Mouse (Mus musculus) large intestine, adult 2 months (tissue): ENCODE results near the gene Pbrm1. TPM values are rescaled to one million over a fixed set of nuclear protein-coding genes. Genes with fewer than 3 reads are reported as not detected.
A peak's percentile ranks its signal among the peaks of the same experiment; 100 is the strongest.

ENCODE experiments used
- DNase-seq: peaks from one replicate; pipeline ENCODE4 v3.0.0-alpha.2; 2012; ENCODE audit warnings: low read depth, low spot score
- WGBS: fragments of 180-500 bp; shearing (Covaris S2); methylation state at CpG from one replicate; pipeline ENCODE4 v1.1.7; 2018; 5-methylcytosine and 5-hydroxymethylcytosine counted together
- polyA plus RNA-seq: library from polyadenylated mRNA; depleted of rRNA; stranded (reverse); fragments of >200 nt; gene quantifications from 2 replicates; pipeline ENCODE4 v1.2.3, GENCODE M21; 2012

Gene Pbrm1
- polyA plus RNA-seq, 1 experiment: 6.0 TPM

GRCm38 (mm10) chr14:31069086-31069733, 50.3 kb downstream of the Pbrm1 start:
- WGBS: 73% methylated on average over 4 of the region's 4 CpGs
- DNase-seq: no peak

- DNase-seq: no peak
- WGBS: 96% methylated on average over 3 of the region's 3 CpGs
Observed at GRCm38 (mm10) chr14:31078597-31079208, 59.8 kb downstream of the Pbrm1 start.

DNA sequence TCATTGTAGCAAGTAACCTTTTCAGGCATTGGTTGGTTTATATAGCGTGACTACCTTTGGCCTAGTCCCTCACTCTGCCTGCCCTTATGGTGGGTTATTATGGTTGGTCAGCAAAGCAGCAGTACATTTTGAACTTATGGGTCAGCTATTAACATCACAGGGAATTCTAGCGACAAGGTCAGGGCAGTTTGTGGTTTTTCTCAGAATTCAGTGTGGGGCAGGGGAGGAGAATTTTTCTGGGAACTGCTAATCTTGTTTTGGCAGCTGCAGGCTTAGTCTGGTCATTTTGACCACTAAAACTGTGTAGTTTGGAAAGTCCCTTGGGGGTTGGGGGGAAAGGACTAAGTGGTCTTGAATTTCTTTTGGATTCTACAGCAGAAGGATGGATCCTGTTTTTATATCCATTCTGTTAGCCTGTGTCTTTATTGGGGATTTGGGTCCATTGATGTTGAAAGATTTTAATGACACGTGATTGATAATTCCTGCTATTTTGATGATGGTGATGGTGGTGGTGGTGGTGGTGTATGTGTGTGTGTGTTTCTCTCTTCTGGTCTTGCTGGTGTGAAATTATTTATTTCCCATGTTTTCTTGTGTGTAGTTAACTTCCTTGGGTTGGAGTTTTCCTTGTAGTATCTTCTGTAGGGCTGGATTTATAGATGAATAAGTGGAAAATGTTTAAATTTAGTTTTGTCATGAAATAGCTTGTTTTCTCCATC, 60.5 kb downstream of the Pbrm1 start:
- WGBS: 89% methylated on average over 3 of the region's 3 CpGs
- DNase-seq: no peak

DNA sequence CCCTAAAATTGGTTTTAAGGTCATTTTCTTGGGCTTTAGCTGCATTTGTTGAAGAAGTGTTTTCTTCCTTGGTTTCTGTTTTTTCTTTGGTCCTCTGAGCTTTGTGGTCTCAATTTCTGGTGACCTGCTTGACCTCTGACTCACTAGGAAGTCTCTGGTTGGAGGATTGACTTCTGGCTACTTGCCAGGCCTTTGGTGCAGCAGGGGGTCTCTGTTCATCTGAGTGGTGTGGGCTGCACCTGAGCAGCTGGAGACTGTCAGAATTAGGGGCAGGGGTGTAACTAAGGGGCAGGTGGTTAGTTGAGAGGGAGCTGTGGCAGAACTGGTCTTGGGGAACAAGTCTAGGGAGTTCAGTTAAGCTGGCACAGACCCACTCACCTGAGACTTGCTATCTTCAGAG, 62.2 kb downstream of the Pbrm1 start:
- DNase-seq: no peak

- WGBS: 73% methylated on average over 6 of the region's 6 CpGs
- DNase-seq: peak; percentile 2
Observed at GRCm38 (mm10) chr14:31087433-31087832, 68.5 kb downstream of the Pbrm1 start.

DNA sequence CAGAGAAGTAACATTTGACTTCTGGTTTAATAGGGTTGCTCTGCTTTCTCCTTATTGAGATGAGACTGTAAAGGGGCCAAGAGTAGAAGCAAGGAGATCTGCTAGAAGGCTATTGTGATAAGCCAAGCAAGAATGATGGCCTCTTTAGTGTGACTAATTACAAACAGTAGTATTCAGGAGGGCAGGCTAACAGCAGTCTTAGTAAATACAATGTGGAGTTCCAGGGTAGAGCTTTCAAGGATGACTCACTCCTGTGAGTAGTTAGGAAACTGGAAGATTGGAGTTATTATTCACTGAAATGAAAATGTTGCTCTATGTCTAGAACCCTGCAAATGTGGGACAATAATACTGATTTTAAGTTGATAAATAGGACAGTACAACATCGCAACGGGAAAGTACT, 69.6 kb downstream of the Pbrm1 start:
- DNase-seq: no peak
- WGBS: 87% methylated on average over 2 of the region's 2 CpGs

- peak; percentile 7 for DNase-seq
- WGBS: 40% methylated on average over 1 of the region's 1 CpGs
Observed at GRCm38 (mm10) chr14:31089918-31090317, 71.0 kb downstream of the Pbrm1 start.

GRCm38 (mm10) chr14:31105156-31105555, 86.2 kb downstream of the Pbrm1 start:
- no peak for DNase-seq
- 54% methylated on average over 2 of the region's 2 CpGs for WGBS

- no peak for DNase-seq
- 60% methylated on average over 3 of the region's 3 CpGs for WGBS
Observed at GRCm38 (mm10) chr14:31110613-31111012, 91.7 kb downstream of the Pbrm1 start.

- 68% methylated on average over 5 of the region's 5 CpGs for WGBS
- DNase-seq: no peak
Observed at GRCm38 (mm10) chr14:31112187-31112586, 93.2 kb downstream of the Pbrm1 start.

GRCm38 (mm10) chr14:31114011-31114410, 95.1 kb downstream of the Pbrm1 start:
- WGBS: 81% methylated on average over 3 of the region's 3 CpGs
- no peak for DNase-seq

DNA sequence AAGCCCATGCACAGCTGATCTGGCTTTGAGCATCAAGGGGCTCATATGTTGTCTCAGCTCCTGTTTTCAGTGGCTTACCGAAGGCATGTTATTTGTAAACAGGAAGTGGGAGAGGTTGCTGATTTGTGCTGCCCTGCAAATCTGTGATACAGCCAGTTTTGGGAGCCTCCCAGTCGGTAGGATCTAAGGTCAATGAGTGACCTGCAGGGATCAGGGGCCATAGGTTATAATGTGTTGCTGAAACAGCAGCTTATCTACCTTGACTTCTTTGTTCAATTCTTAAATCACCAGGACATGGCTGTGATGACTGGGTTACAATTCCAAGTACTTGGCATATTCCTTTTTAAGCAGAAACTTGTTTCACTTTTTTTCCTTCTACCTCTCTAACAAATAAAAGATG, 96.6 kb downstream of the Pbrm1 start:
- DNase-seq: no peak
- WGBS: 52% methylated on average over 2 of the region's 2 CpGs

DNA sequence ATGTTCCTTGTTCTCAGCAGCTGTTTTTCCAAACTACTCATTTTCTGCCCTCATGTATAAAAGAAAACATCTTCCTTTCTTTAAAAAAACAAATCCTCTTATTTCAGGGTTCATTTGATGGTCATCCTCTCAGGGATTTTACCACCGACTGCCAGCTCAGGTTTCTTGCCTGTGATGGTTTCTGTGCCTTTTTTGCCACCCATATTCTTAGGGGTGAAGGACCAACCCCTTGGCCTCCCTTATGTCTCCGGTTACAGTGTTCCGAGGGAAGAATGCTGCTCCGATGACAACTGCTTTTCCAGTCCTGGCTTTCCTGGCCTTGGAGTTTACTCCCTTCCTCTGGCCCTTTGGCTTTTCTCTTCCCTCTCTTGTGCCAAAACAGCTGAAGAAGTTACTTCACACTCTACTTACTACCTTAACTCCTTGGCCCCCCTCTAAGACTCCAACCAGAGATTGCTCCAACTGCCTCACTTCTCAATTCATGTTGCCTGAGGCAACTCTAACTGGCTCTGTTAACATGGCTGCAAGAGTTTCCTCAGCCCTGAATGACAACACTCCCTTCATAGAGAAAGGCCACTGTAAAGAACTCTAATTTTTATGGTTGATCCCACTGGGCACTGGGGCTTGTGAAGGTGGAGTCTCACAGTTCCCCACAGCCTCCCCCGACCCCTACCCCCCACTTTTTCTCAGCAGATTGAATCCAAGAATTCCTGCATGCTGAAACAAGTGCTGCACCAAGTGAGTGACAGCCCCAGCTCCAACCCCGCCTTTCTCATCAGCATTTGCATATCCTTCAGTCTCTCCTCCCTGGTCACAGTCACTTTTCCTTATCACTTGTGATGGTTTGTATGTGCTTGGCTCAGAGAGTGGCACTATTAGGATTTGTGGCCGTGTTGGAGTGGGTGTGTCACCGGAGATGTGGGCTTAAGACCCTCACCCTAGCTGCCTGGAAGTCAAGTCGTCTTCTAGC, 106.5 kb downstream of the Pbrm1 start:
- DNase-seq: no peak
- 70% methylated on average over 9 of the region's 9 CpGs for WGBS

DNA sequence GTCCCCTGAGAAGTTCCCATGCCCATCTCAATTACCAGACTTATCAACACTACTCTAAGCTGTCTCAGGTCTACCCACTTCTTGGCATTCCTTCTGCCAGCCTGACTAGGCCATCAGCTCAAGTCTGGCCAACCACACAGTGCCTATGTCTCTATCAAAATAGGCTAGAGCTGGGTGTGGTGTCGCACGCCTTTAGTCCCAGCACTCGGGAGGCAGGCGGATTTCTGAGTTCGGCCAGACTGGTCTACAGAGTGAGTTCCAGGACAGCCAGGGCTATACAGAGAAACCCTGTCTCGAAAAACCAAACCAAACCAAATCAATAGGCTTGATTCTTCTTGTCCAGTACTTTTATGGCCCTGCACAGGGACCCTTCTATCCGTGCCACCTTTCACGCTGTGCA, 107.9 kb downstream of the Pbrm1 start:
- DNase-seq: no peak
- 85% methylated on average over 8 of the region's 8 CpGs for WGBS

GRCm38 (mm10) chr14:31128101-31128825, 109.3 kb downstream of the Pbrm1 start:
- under 1% methylated on average over 23 of the region's 23 CpGs for WGBS
- DNase-seq: peak; percentile 40

DNA sequence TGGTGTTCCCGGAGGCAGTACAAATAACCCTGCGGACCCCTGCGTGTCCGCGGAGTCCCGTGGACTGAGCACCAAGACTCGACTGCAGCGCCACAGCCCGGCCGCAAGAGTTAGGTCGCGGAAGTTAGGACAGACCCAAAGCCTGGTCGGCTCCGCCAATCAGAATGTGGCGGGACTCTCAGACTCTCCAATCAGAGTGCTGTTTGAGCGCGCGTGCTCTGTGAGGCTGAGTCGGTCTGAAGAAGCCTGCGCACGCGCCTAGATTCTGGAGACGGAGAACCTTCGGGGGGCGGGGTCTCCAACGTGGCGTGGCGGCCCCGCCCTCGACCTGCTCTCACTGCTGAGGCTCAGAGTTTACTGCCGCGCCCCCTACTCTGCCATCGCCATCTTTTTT, 109.9 kb downstream of the Pbrm1 start, which contains the start of gene Smim4:
Gene Smim4, minus strand, starts transcription at position 131 of the 394 bp plus-strand sequence.
- WGBS: under 1% methylated on average over 33 of the region's 33 CpGs
- peak; percentile 97 for DNase-seq

GRCm38 (mm10) chr14:31129326-31130235, 110.6 kb downstream of the Pbrm1 start:
- WGBS: 58% methylated on average over 15 of the region's 15 CpGs
- DNase-seq: no peak
